Mouse (Mus musculus) lung, adult 10 weeks (tissue): Measurements from ENCODE around the gene Gjd2. TPM values are rescaled to one million over a fixed set of nuclear protein-coding genes. Genes with fewer than 3 reads are reported as not detected.

ENCODE experiments used
- polyA plus RNA-seq: library from polyadenylated mRNA; stranded (reverse); fragments of 350-450 nt; fragmentation: Illumina TruSeq; extraction: RNeasy Lipid Tissue Mini Kit (QIAGEN cat#74804); gene quantifications from one replicate; pipeline ENCODE4 v1.2.3, GENCODE M21; 2014; ENCODE audit warnings: low read depth, low replicate concordance; ENCODE audit not compliant: insufficient read depth

Gene Gjd2
- polyA plus RNA-seq = not detected

GRCm38 (mm10) chr2:114013295-114013771 is at the start of gene Gjd2:
Gene Gjd2, minus strand, starts transcription at chr2:114013619.

GRCm38 (mm10) chr2:114052696-114053598 is 39.5 kb upstream of the Gjd2 start, which contains the start of gene Actc1:
Gene Actc1, minus strand, starts transcription at chr2:114053548.

Other genes with a start within 250 kb of the Gjd2 start
- 1.1 TPM for gene Scg5, start 184.5 kb downstream of the Gjd2 start, polyA plus RNA-seq
- gene Arhgap11a, start 165.0 kb downstream of the Gjd2 start, polyA plus RNA-seq = 1.2 TPM
- 205 TPM for gene Actc1, start 39.9 kb upstream of the Gjd2 start, polyA plus RNA-seq
- gene Aqr, start 173.4 kb upstream of the Gjd2 start, polyA plus RNA-seq = 8.3 TPM
- 3.9 TPM for gene Zfp770, start 187.8 kb upstream of the Gjd2 start, polyA plus RNA-seq